Mouse (Mus musculus): ENCODE measurements around the gene Slc1a5.
A peak's percentile ranks its signal among the peaks of the same experiment; 100 is the strongest.

Gene Slc1a5

GRCm38 (mm10) chr7:16781816-16782554, 845 bp downstream of the Slc1a5 start:
- peak; percentile 59 for DNase-seq (ENCODE audit: extremely low read depth, insufficient read length, low spot score)

- DNase-seq (ENCODE audit: extremely low read depth, insufficient read length, low spot score): no peak
These were observed 1.5 kb downstream of the Slc1a5 start for GRCm38 (mm10) chr7:16782555-16783125.

- peak; percentile 74 for DNase-seq (ENCODE audit: extremely low read depth, insufficient read length, low spot score)
These were observed 2.1 kb downstream of the Slc1a5 start for GRCm38 (mm10) chr7:16783224-16783688.

GRCm38 (mm10) chr7:16783758-16784415, 2.7 kb downstream of the Slc1a5 start:
- peak; percentile 81 for DNase-seq (ENCODE audit: extremely low read depth, insufficient read length, low spot score)

- DNase-seq (ENCODE audit: extremely low read depth, insufficient read length, low spot score): peak; percentile 84
These were observed 3.4 kb downstream of the Slc1a5 start for GRCm38 (mm10) chr7:16784498-16784976.

GRCm38 (mm10) chr7:16785541-16786083, 4.5 kb downstream of the Slc1a5 start:
- DNase-seq (ENCODE audit: extremely low read depth, insufficient read length, low spot score): no peak

- DNase-seq (ENCODE audit: extremely low read depth, insufficient read length, low spot score): no peak
These were observed 11.2 kb downstream of the Slc1a5 start for GRCm38 (mm10) chr7:16792316-16792715.

- no peak for DNase-seq (ENCODE audit: extremely low read depth, insufficient read length, low spot score)
These were observed 12.0 kb downstream of the Slc1a5 start for GRCm38 (mm10) chr7:16793010-16793725.

GRCm38 (mm10) chr7:16794886-16795285, 13.7 kb downstream of the Slc1a5 start:
- no peak for DNase-seq (ENCODE audit: extremely low read depth, insufficient read length, low spot score)

- no peak for DNase-seq (ENCODE audit: extremely low read depth, insufficient read length, low spot score)
These were observed 23.4 kb downstream of the Slc1a5 start for GRCm38 (mm10) chr7:16804409-16805028.

GRCm38 (mm10) chr7:16807936-16808335, 26.8 kb downstream of the Slc1a5 start:
- DNase-seq (ENCODE audit: extremely low read depth, insufficient read length, low spot score): no peak

GRCm38 (mm10) chr7:16808647-16809046, 27.5 kb downstream of the Slc1a5 start:
- DNase-seq (ENCODE audit: extremely low read depth, insufficient read length, low spot score): no peak

- DNase-seq (ENCODE audit: extremely low read depth, insufficient read length, low spot score): no peak
These were observed 28.6 kb downstream of the Slc1a5 start for GRCm38 (mm10) chr7:16809739-16810138.

GRCm38 (mm10) chr7:16810399-16810919, 29.3 kb downstream of the Slc1a5 start:
- no peak for DNase-seq (ENCODE audit: extremely low read depth, insufficient read length, low spot score)

GRCm38 (mm10) chr7:16810920-16811648, 29.9 kb downstream of the Slc1a5 start:
- no peak for DNase-seq (ENCODE audit: extremely low read depth, insufficient read length, low spot score)

GRCm38 (mm10) chr7:16811649-16812070, 30.5 kb downstream of the Slc1a5 start:
- DNase-seq (ENCODE audit: extremely low read depth, insufficient read length, low spot score): no peak

GRCm38 (mm10) chr7:16812505-16812904, 31.4 kb downstream of the Slc1a5 start:
- no peak for DNase-seq (ENCODE audit: extremely low read depth, insufficient read length, low spot score)

GRCm38 (mm10) chr7:16815351-16815941, 34.3 kb downstream of the Slc1a5 start, which contains the start of gene Strn4:
Gene Strn4 (plus strand): TSS chr7:16815889.
- DNase-seq (ENCODE audit: extremely low read depth, insufficient read length, low spot score): no peak

GRCm38 (mm10) chr7:16816078-16816474, 34.9 kb downstream of the Slc1a5 start:
- peak; percentile 77 for DNase-seq (ENCODE audit: extremely low read depth, insufficient read length, low spot score)
